8 mouse cellular contexts compared by ENCODE assay signal in the genomic region with DNA sequence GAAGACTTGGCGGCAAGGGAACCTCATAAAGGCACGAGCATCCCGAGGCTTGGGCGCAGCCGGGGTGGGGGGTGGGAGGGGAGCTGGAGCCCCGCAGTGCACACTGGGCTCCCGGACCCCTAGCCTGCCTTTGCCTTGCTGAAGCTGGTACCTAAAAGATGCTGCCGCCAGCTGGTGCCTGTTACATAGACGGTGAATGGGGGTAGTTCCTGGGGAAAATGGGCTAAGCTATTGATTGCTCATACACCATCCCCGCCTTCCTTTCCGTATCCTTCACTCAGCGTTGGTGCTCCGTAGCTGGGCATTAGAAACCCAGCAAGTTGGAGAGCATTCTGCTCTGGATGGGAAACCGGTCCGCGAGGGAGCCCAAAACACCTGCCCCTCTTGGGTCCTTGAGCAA. TPM values are rescaled to one million over a fixed set of nuclear protein-coding genes. Genes with fewer than 3 reads are reported as not detected.
DNase-seq lines count a peak whose midpoint lies in the region; ATAC-seq lines count a peak whose summit lies in the region.

No protein-coding gene starts in this region.

- 0 out of 2 replicates have a peak, but pooled peaks cover 3% of the 10 kb centered on the region for H3K36me3 ChIP-seq in lung, embryonic 15.5 days
- H3K36me3 ChIP-seq in forebrain, embryonic 14.5 days (ENCODE audit: control insufficient read depth, insufficient read depth, low read length) = no peaks in the 10 kb centered on the region
- peaks cover 7% of the 10 kb centered on the region for H3K36me3 ChIP-seq in limb, embryonic 15.5 days
- H3K36me3 ChIP-seq in stomach, embryonic 14.5 days (ENCODE audit: control insufficient read depth, insufficient read depth, low read length) = no peaks in the 10 kb centered on the region; the same call in 1 of the 2 replicates

- H3K4me2 ChIP-seq in lung, embryonic 15.5 days = peak overlapping the region; percentile 53
- H3K4me2 ChIP-seq in forebrain, embryonic 14.5 days (ENCODE audit: low read length) = peak overlapping the region; percentile 63
- peak overlapping the region; percentile 72 for H3K4me2 ChIP-seq in limb, embryonic 15.5 days
- peak overlapping the region; percentile 42 for H3K4me2 ChIP-seq in stomach, embryonic 14.5 days (replicated peaks; ENCODE audit: low read depth, low read length)

- peaks cover 27% of the 10 kb centered on the region for H3K4me1 ChIP-seq in lung, embryonic 15.5 days
- peaks cover 8% of the 10 kb centered on the region for H3K4me1 ChIP-seq in forebrain, embryonic 14.5 days (ENCODE audit: control insufficient read depth, insufficient read depth, low read length)
- peaks cover 33% of the 10 kb centered on the region for H3K4me1 ChIP-seq in limb, embryonic 15.5 days
- H3K4me1 ChIP-seq in stomach, embryonic 14.5 days (ENCODE audit: control insufficient read depth, insufficient read depth, low read length) = peaks cover 4% of the 10 kb centered on the region; the same call in 1 of the 2 replicates

- H3K27me3 ChIP-seq in lung, embryonic 15.5 days = peaks cover 81% of the 10 kb centered on the region
- H3K27me3 ChIP-seq in forebrain, embryonic 14.5 days (replicated peaks; ENCODE audit: control insufficient read depth, insufficient read depth, low read length) = peaks cover 31% of the 10 kb centered on the region
- H3K27me3 ChIP-seq in limb, embryonic 15.5 days = peaks cover 61% of the 10 kb centered on the region
- peaks cover 35% of the 10 kb centered on the region for H3K27me3 ChIP-seq in stomach, embryonic 14.5 days (ENCODE audit: control insufficient read depth, insufficient read depth, low read length)

- 2% methylated on average over 16 of the region's 16 CpGs for WGBS in lung, embryonic 15.5 days
- WGBS in forebrain, embryonic 14.5 days = under 1% methylated on average over 16 of the region's 16 CpGs
- 2% methylated on average over 16 of the region's 16 CpGs for WGBS in limb, embryonic 15.5 days
- WGBS in stomach, embryonic 14.5 days = 1% methylated on average over 16 of the region's 16 CpGs

- ATAC-seq in lung, embryonic 15.5 days (ENCODE audit: borderline replicate concordance, extremely low read depth, low FRiP score, low TSS enrichment) = peak; percentile 19; the same call in 1 of the 2 replicates
- peak; percentile 29 for ATAC-seq in forebrain, embryonic 14.5 days
- peak; percentile 36; the same call in 1 of the 2 replicates for ATAC-seq in limb, embryonic 15.5 days (ENCODE audit: insufficient number of reproducible peaks, low FRiP score, low TSS enrichment, low read depth)
- ATAC-seq in stomach, embryonic 14.5 days (ENCODE audit: insufficient number of reproducible peaks, insufficient read depth, low FRiP score, low read depth) = peak; percentile 30; the same call in 1 of the 2 replicates

- H3K9me3 ChIP-seq in lung, embryonic 15.5 days = no peaks in the 10 kb centered on the region
- H3K9me3 ChIP-seq in forebrain, embryonic 14.5 days (replicated peaks; ENCODE audit: control insufficient read depth, low read length) = no peaks in the 10 kb centered on the region
- no peaks in the 10 kb centered on the region for H3K9me3 ChIP-seq in limb, embryonic 15.5 days
- H3K9me3 ChIP-seq in stomach, embryonic 14.5 days (ENCODE audit: control insufficient read depth, low read depth, low read length) = no peaks in the 10 kb centered on the region

- no peak overlapping the region for H3K27ac ChIP-seq in lung, embryonic 15.5 days
- peak overlapping the region; percentile 61 for H3K27ac ChIP-seq in forebrain, embryonic 14.5 days (ENCODE audit: low read depth, low read length)
- H3K27ac ChIP-seq in limb, embryonic 15.5 days = no peak overlapping the region
- no peak overlapping the region for H3K27ac ChIP-seq in stomach, embryonic 14.5 days (ENCODE audit: low read length)

- H3K4me3 ChIP-seq in lung, embryonic 15.5 days = peak overlapping the region; percentile 31
- peak overlapping the region; percentile 36 for H3K4me3 ChIP-seq in forebrain, embryonic 14.5 days (ENCODE audit: low read depth, low read length)
- peak overlapping the region; percentile 40 for H3K4me3 ChIP-seq in limb, embryonic 15.5 days
- peak overlapping the region; percentile 27 for H3K4me3 ChIP-seq in stomach, embryonic 14.5 days (ENCODE audit: low read depth, low read length)

- no peak for DNase-seq in lung, postnatal 36 days
- peak; percentile 54 for DNase-seq in forebrain, embryonic 14.5 days (ENCODE audit: low spot score)
- DNase-seq in Muller cell, postnatal 12 days (ENCODE audit: inconsistent ontology term) = no peak
- DNase-seq in frontal cortex, adult 2 months (ENCODE audit: extremely low spot score in 1 of 2, low spot score in 1 of 2) = no peak
- DNase-seq in adrenal gland, adult 18-20 months (ENCODE audit: low spot score in 2 of 2) = no peak

- H3K9ac ChIP-seq in lung, embryonic 15.5 days = no peak overlapping the region
- peak overlapping the region; percentile 57 for H3K9ac ChIP-seq in forebrain, embryonic 14.5 days (ENCODE audit: low read length)
- no peak overlapping the region for H3K9ac ChIP-seq in limb, embryonic 15.5 days
- no peak overlapping the region for H3K9ac ChIP-seq in stomach, embryonic 14.5 days (replicated peaks; ENCODE audit: low read depth, low read length)

RNA-seq across cellular contexts. Expression of a gene that starts 0.4 kb away (rescaled TPM):
- polyA plus RNA-seq in lung, embryonic 15.5 days (2015; fragmentation: Nextera tagmentation; extraction: Ambion mirVana) = not detected in 2 replicates
- 15.2 and 20.3 TPM in 2 replicates for polyA plus RNA-seq in forebrain, embryonic 14.5 days (2014; fragmentation: Nextera tagmentation; extraction: Ambion mirVana)
- polyA plus RNA-seq in limb, embryonic 15.5 days (2015; fragmentation: Nextera tagmentation; extraction: Ambion mirVana) = 11.7 and 13.5 TPM in 2 replicates
- 0.90 and 1.00 TPM in 2 replicates for polyA plus RNA-seq in stomach, embryonic 14.5 days (2014; fragmentation: Nextera tagmentation; extraction: Ambion mirVana)
- polyA plus RNA-seq in frontal cortex, adult 2 months (2012; rRNA removed) = 0.25 and 0.46 TPM in 2 replicates
- total RNA-seq in adrenal gland, adult 18-20 months (2021) = not detected

RNA-seq across cellular contexts. Expression of a gene that starts 8.6 kb away (rescaled TPM):
- polyA plus RNA-seq in lung, embryonic 15.5 days (2015; fragmentation: Nextera tagmentation; extraction: Ambion mirVana) = 46.1 and 48.9 TPM in 2 replicates
- polyA plus RNA-seq in forebrain, embryonic 14.5 days (2014; fragmentation: Nextera tagmentation; extraction: Ambion mirVana) = 37.7 and 49.8 TPM in 2 replicates
- polyA plus RNA-seq in limb, embryonic 15.5 days (2015; fragmentation: Nextera tagmentation; extraction: Ambion mirVana) = 32.4 and 38.0 TPM in 2 replicates
- 54.1 and 61.6 TPM in 2 replicates for polyA plus RNA-seq in stomach, embryonic 14.5 days (2014; fragmentation: Nextera tagmentation; extraction: Ambion mirVana)
- polyA plus RNA-seq in frontal cortex, adult 2 months (2012; rRNA removed) = 27.0 and 27.1 TPM in 2 replicates
- total RNA-seq in adrenal gland, adult 18-20 months (2021) = 10 to 100 TPM; 17.8 to 19.0 TPM
